Mouse (Mus musculus) heart, adult 11 months (tissue): ENCODE data around the gene Zcwpw1.

Experiments used
- DNase-seq: peaks from one replicate; pipeline ENCODE4 v3.0.0; 2022

The Zcwpw1 gene

GRCm38 (mm10) chr5:137756106-137756505 lies 31.5 kb upstream of the Zcwpw1 start:
- DNase-seq: no peak

- peak; percentile 98 for DNase-seq
Observed at GRCm38 (mm10) chr5:137756882-137757661, 30.5 kb upstream of the Zcwpw1 start.

GRCm38 (mm10) chr5:137757887-137758286 lies 29.7 kb upstream of the Zcwpw1 start:
- peak; percentile 99 for DNase-seq

- peak; percentile 92 for DNase-seq
Observed at GRCm38 (mm10) chr5:137758921-137759534, 28.6 kb upstream of the Zcwpw1 start.

- DNase-seq: peak; percentile 99
Observed at GRCm38 (mm10) chr5:137759971-137760412, 27.6 kb upstream of the Zcwpw1 start.

GRCm38 (mm10) chr5:137764609-137765340 lies 22.8 kb upstream of the Zcwpw1 start:
- peak; percentile 87 for DNase-seq

- peak; percentile 76 for DNase-seq
Observed at GRCm38 (mm10) chr5:137766270-137766669, 21.3 kb upstream of the Zcwpw1 start.

GRCm38 (mm10) chr5:137768475-137768874 lies 19.1 kb upstream of the Zcwpw1 start:
- no peak for DNase-seq

GRCm38 (mm10) chr5:137770709-137771108 lies 16.9 kb upstream of the Zcwpw1 start:
- DNase-seq: peak; percentile 85

GRCm38 (mm10) chr5:137772755-137773154 lies 14.8 kb upstream of the Zcwpw1 start:
- DNase-seq: no peak

- DNase-seq: peak; percentile 79
Observed at GRCm38 (mm10) chr5:137775587-137776290, 11.9 kb upstream of the Zcwpw1 start.

GRCm38 (mm10) chr5:137776408-137776918 lies 11.1 kb upstream of the Zcwpw1 start:
- DNase-seq: peak; percentile 95

GRCm38 (mm10) chr5:137777267-137777845 lies 10.2 kb upstream of the Zcwpw1 start:
- peak; percentile 86 for DNase-seq

GRCm38 (mm10) chr5:137778635-137779034 lies 9.0 kb upstream of the Zcwpw1 start, which contains the start of gene Ppp1r35:
Gene Ppp1r35 (plus strand): TSS chr5:137778849.
- DNase-seq: peak; percentile 100

- DNase-seq: peak; percentile 95
Observed at GRCm38 (mm10) chr5:137779053-137779933, 8.3 kb upstream of the Zcwpw1 start.

- DNase-seq: peak; percentile 90
Observed at GRCm38 (mm10) chr5:137781661-137782060, 5.9 kb upstream of the Zcwpw1 start.

GRCm38 (mm10) chr5:137782776-137783522 lies 4.6 kb upstream of the Zcwpw1 start:
- DNase-seq: peak; percentile 92

- peak; percentile 94 for DNase-seq
Observed at GRCm38 (mm10) chr5:137783901-137784540, 3.6 kb upstream of the Zcwpw1 start.

GRCm38 (mm10) chr5:137784546-137784945 lies 3.1 kb upstream of the Zcwpw1 start:
- DNase-seq: no peak
